Mouse (Mus musculus): ENCODE measurements around the gene Msrb1. TPM values are rescaled to one million over a fixed set of nuclear protein-coding genes. Genes with fewer than 3 reads are reported as not detected.
A peak's percentile ranks its signal among the peaks of the same experiment; 100 is the strongest.

Gene Msrb1
- polyA plus RNA-seq, 1 experiment from 2014 or later = 59.8 TPM

GRCm38 (mm10) chr17:24723122-24723880 is 13.1 kb upstream of the Msrb1 start:
- peaks cover 10% of the 10 kb centered on the region; the same call in 1 of the 2 replicates for H3K4me1 ChIP-seq (ENCODE audit: insufficient read depth, low read depth, low read length)
- peak overlapping the region; percentile 92 for H3K9ac ChIP-seq (replicated peaks; ENCODE audit: low read depth)
- H3K27ac ChIP-seq (ENCODE audit: low read length) = peak overlapping the region; percentile 86
- H3K36me3 ChIP-seq (ENCODE audit: insufficient read depth, low read length) = peaks cover 11% of the 10 kb centered on the region; the same call in 1 of the 2 replicates
- peak overlapping the region; percentile 91 for H3K4me2 ChIP-seq (replicated peaks; ENCODE audit: low read depth, low read length)
- peak overlapping the region; percentile 62 for H3K4me3 ChIP-seq (ENCODE audit: low read depth, low read length)
- no peaks in the 10 kb centered on the region for H3K9me3 ChIP-seq (ENCODE audit: low read length)
- TF ChIP-seq CTCF (IDR thresholded peaks at IDR 0.05) (no peak), EP300 (IDR thresholded peaks at IDR 0.05) (no peak)
- DNase-seq (ENCODE audit: low spot score) (no peak), ATAC-seq (no peak)
- WGBS = 3% methylated on average over 12 of the region's 12 CpGs
- no peaks in the 10 kb centered on the region for H3K27me3 ChIP-seq (replicated peaks; ENCODE audit: insufficient read depth, low read length)

GRCm38 (mm10) chr17:24723881-24724180 is 12.6 kb upstream of the Msrb1 start:
- Histone ChIP-seq H3K36me3 (ENCODE audit: insufficient read depth, low read length) (peaks cover 11% of the 10 kb centered on the region; the same call in 1 of the 2 replicates), H3K9ac (replicated peaks; ENCODE audit: low read depth) (peak overlapping the region; percentile 92), H3K9me3 (ENCODE audit: low read length) (no peaks in the 10 kb centered on the region), H3K27me3 (replicated peaks; ENCODE audit: insufficient read depth, low read length) (no peaks in the 10 kb centered on the region), H3K4me3 (ENCODE audit: low read depth, low read length) (peak overlapping the region; percentile 62), H3K4me1 (ENCODE audit: insufficient read depth, low read depth, low read length) (peaks cover 9% of the 10 kb centered on the region; the same call in 1 of the 2 replicates), H3K4me2 (replicated peaks; ENCODE audit: low read depth, low read length) (peak overlapping the region; percentile 91), H3K27ac (ENCODE audit: low read length) (peak overlapping the region; percentile 86)
- no peak for TF ChIP-seq CTCF (IDR thresholded peaks at IDR 0.05)
- TF ChIP-seq EP300 (IDR thresholded peaks at IDR 0.05) = no peak
- peak; percentile 25 for DNase-seq (ENCODE audit: low spot score)
- no peak for ATAC-seq
- WGBS = 0% methylated on average over 15 of the region's 15 CpGs

GRCm38 (mm10) chr17:24724184-24724583 is 12.3 kb upstream of the Msrb1 start, which contains the start of gene Ndufb10:
Gene Ndufb10, minus strand, starts transcription at chr17:24724478.
- ATAC-seq = peak; percentile 73
- no peaks in the 10 kb centered on the region for H3K27me3 ChIP-seq (replicated peaks; ENCODE audit: insufficient read depth, low read length)

GRCm38 (mm10) chr17:24725637-24726390 is 10.6 kb upstream of the Msrb1 start:
- no peak for TF ChIP-seq EP300 (IDR thresholded peaks at IDR 0.05)
- Histone ChIP-seq H3K27ac (ENCODE audit: low read length) (no peak overlapping the region), H3K9ac (replicated peaks; ENCODE audit: low read depth) (no peak overlapping the region), H3K27me3 (replicated peaks; ENCODE audit: insufficient read depth, low read length) (no peaks in the 10 kb centered on the region), H3K4me1 (ENCODE audit: insufficient read depth, low read depth, low read length) (peaks cover 7% of the 10 kb centered on the region; the same call in 1 of the 2 replicates), H3K4me2 (replicated peaks; ENCODE audit: low read depth, low read length) (no peak overlapping the region), H3K36me3 (ENCODE audit: insufficient read depth, low read length) (peaks cover 11% of the 10 kb centered on the region; the same call in 1 of the 2 replicates), H3K9me3 (ENCODE audit: low read length) (no peaks in the 10 kb centered on the region), H3K4me3 (ENCODE audit: low read depth, low read length) (no peak overlapping the region)
- ATAC-seq (no peak), DNase-seq (ENCODE audit: low spot score) (no peak)
- 71% methylated on average over 3 of the region's 3 CpGs for WGBS

More at GRCm38 (mm10) chr17:24724184-24724583, 12.3 kb upstream of the Msrb1 start, which contains the start of gene Ndufb10:
- H3K4me2 ChIP-seq (replicated peaks; ENCODE audit: low read depth, low read length) = peak within 1 kb of the TSS; percentile 91
- H3K9me3 ChIP-seq (ENCODE audit: low read length) = no peaks in the 10 kb centered on the region
- peaks cover 11% of the 10 kb centered on the region; the same call in 1 of the 2 replicates for H3K36me3 ChIP-seq (ENCODE audit: insufficient read depth, low read length)
- TF ChIP-seq CTCF (IDR thresholded peaks at IDR 0.05) (peak; percentile 99), EP300 (IDR thresholded peaks at IDR 0.05) (no peak)
- peak within 1 kb of the TSS; percentile 86 for H3K27ac ChIP-seq (ENCODE audit: low read length)
- DNase-seq (ENCODE audit: low spot score) = peak; percentile 97
- H3K4me3 ChIP-seq (ENCODE audit: low read depth, low read length) = peak within 1 kb of the TSS; percentile 62
- H3K9ac ChIP-seq (replicated peaks; ENCODE audit: low read depth) = peak within 1 kb of the TSS; percentile 92
- peaks cover 7% of the 10 kb centered on the region; the same call in 1 of the 2 replicates for H3K4me1 ChIP-seq (ENCODE audit: insufficient read depth, low read depth, low read length)
- under 1% methylated on average over 30 of the region's 30 CpGs for WGBS

GRCm38 (mm10) chr17:24727618-24728017 is 8.8 kb upstream of the Msrb1 start, which contains the start of gene Rpl3l:
Gene Rpl3l, plus strand, starts transcription at chr17:24727820.
- ATAC-seq = no peak
- Histone ChIP-seq H3K4me1 (ENCODE audit: insufficient read depth, low read depth, low read length) (peaks cover 7% of the 10 kb centered on the region; the same call in 1 of the 2 replicates), H3K4me2 (replicated peaks; ENCODE audit: low read depth, low read length) (no peak within 1 kb of the TSS), H3K9ac (replicated peaks; ENCODE audit: low read depth) (no peak within 1 kb of the TSS), H3K27ac (ENCODE audit: low read length) (no peak within 1 kb of the TSS), H3K27me3 (replicated peaks; ENCODE audit: insufficient read depth, low read length) (no peaks in the 10 kb centered on the region), H3K4me3 (ENCODE audit: low read depth, low read length) (no peak within 1 kb of the TSS), H3K9me3 (ENCODE audit: low read length) (no peaks in the 10 kb centered on the region), H3K36me3 (ENCODE audit: insufficient read depth, low read length) (no peaks in the 10 kb centered on the region)
- TF ChIP-seq EP300 (IDR thresholded peaks at IDR 0.05) = no peak
- TF ChIP-seq CTCF (IDR thresholded peaks at IDR 0.05) = no peak
- WGBS = 57% methylated on average over 2 of the region's 2 CpGs
- no peak for DNase-seq (ENCODE audit: low spot score)

GRCm38 (mm10) chr17:24728184-24728583 is 8.3 kb upstream of the Msrb1 start:
- DNase-seq (ENCODE audit: low spot score) (no peak), ATAC-seq (no peak)
- H3K27me3 ChIP-seq (replicated peaks; ENCODE audit: insufficient read depth, low read length) = no peaks in the 10 kb centered on the region
- no peak overlapping the region for H3K4me3 ChIP-seq (ENCODE audit: low read depth, low read length)
- no peak overlapping the region for H3K9ac ChIP-seq (replicated peaks; ENCODE audit: low read depth)
- H3K36me3 ChIP-seq (ENCODE audit: insufficient read depth, low read length) = no peaks in the 10 kb centered on the region
- no peak overlapping the region for H3K4me2 ChIP-seq (replicated peaks; ENCODE audit: low read depth, low read length)
- no peaks in the 10 kb centered on the region for H3K9me3 ChIP-seq (ENCODE audit: low read length)
- 60% methylated on average over 17 of the region's 17 CpGs for WGBS
- H3K27ac ChIP-seq (ENCODE audit: low read length) = no peak overlapping the region
- TF ChIP-seq CTCF (IDR thresholded peaks at IDR 0.05) (no peak), EP300 (IDR thresholded peaks at IDR 0.05) (no peak)
- H3K4me1 ChIP-seq (ENCODE audit: insufficient read depth, low read depth, low read length) = peaks cover 5% of the 10 kb centered on the region; the same call in 1 of the 2 replicates
